Mouse (Mus musculus): ENCODE results near the gene Brinp3.

Brinp3 gene

GRCm38 (mm10) chr1:146792826-146793225 is 298.3 kb downstream of the Brinp3 start:
- no peak for DNase-seq (ENCODE audit: low read depth, low spot score)

- DNase-seq (ENCODE audit: low read depth, low spot score): no peak
Measured at GRCm38 (mm10) chr1:146799986-146800553, 305.5 kb downstream of the Brinp3 start.

- no peak for DNase-seq (ENCODE audit: low read depth, low spot score)
Measured at GRCm38 (mm10) chr1:146801821-146802220, 307.3 kb downstream of the Brinp3 start.

- no peak for DNase-seq (ENCODE audit: low read depth, low spot score)
Measured at GRCm38 (mm10) chr1:146807765-146808164, 313.2 kb downstream of the Brinp3 start.

- DNase-seq (ENCODE audit: low read depth, low spot score): no peak
Measured at GRCm38 (mm10) chr1:146833888-146834287, 339.3 kb downstream of the Brinp3 start.

GRCm38 (mm10) chr1:146844087-146844486 is 349.5 kb downstream of the Brinp3 start:
- DNase-seq (ENCODE audit: low read depth, low spot score): no peak

GRCm38 (mm10) chr1:146848892-146849291 is 354.3 kb downstream of the Brinp3 start:
- no peak for DNase-seq (ENCODE audit: low read depth, low spot score)

GRCm38 (mm10) chr1:146850147-146850546 is 355.6 kb downstream of the Brinp3 start:
- DNase-seq (ENCODE audit: low read depth, low spot score): no peak

- DNase-seq (ENCODE audit: low read depth, low spot score): peak; percentile 53
Measured at GRCm38 (mm10) chr1:146898636-146899035, 404.1 kb downstream of the Brinp3 start.

- DNase-seq (ENCODE audit: low read depth, low spot score): no peak
Measured at GRCm38 (mm10) chr1:146901691-146902090, 407.1 kb downstream of the Brinp3 start.

GRCm38 (mm10) chr1:146939463-146940389 is 445.2 kb downstream of the Brinp3 start:
- no peak for DNase-seq (ENCODE audit: low read depth, low spot score)

Measured in A20 (cell line).